Mouse (Mus musculus) stomach, embryonic 15.5 days (tissue): ENCODE measurements around the gene Gpatch1. TPM values are rescaled to one million over a fixed set of nuclear protein-coding genes. Genes with fewer than 3 reads are reported as not detected.
"Not testable (repeated sequence)": the region's sequence is repeated elsewhere in the genome, so short reads cannot be mapped to it uniquely, and the experiment has no call there.

Experiments
- ATAC-seq: fragments of 200-750 bp; cut with Nextera tagmentation; 2 replicates; pipeline ENCODE4 v1.8.0; 2017; ENCODE audit warnings: low read depth, moderate number of reproducible peaks, moderate TSS enrichment; ENCODE audit not compliant: insufficient read depth, low FRiP score
- H3K27ac ChIP-seq: fragments of 300-500 bp; sonication (generic); 2 replicates; pipeline ENCODE4 v1.5.1; 2015; ENCODE audit warnings: mild to moderate bottlenecking, inconsistent platforms
- H3K27me3 ChIP-seq: fragments of 300-500 bp; sonication (generic); replicated peaks from 2 replicates; pipeline ENCODE4 v1.6.1; 2015; ENCODE audit warnings: inconsistent platforms
- H3K36me3 ChIP-seq: fragments of 300-500 bp; sonication (generic); 2 replicates; pipeline ENCODE4 v1.6.1; 2015; ENCODE audit warnings: inconsistent platforms
- H3K4me1 ChIP-seq: fragments of 300-500 bp; sonication (generic); 2 replicates; pipeline ENCODE4 v1.6.1; 2015; ENCODE audit warnings: inconsistent platforms
- H3K4me2 ChIP-seq: fragments of 300-500 bp; sonication (generic); 2 replicates; pipeline ENCODE4 v1.6.1; 2015; ENCODE audit warnings: mild to moderate bottlenecking, inconsistent platforms
- H3K4me3 ChIP-seq: fragments of 300-500 bp; sonication (generic); replicated peaks from 2 replicates; pipeline ENCODE4 v1.5.1; 2015; ENCODE audit warnings: inconsistent platforms
- H3K9ac ChIP-seq: fragments of 300-500 bp; sonication (generic); 2 replicates; pipeline ENCODE4 v1.6.1; 2015; ENCODE audit warnings: inconsistent platforms
- H3K9me3 ChIP-seq: fragments of 300-500 bp; sonication (generic); 2 replicates; pipeline ENCODE4 v1.6.1; 2016; ENCODE audit warnings: inconsistent platforms
- WGBS: fragments of 180-500 bp; shearing (Covaris S2); methylation state at CpG from one replicate; pipeline ENCODE4 v1.1.7; 2015; 5-methylcytosine and 5-hydroxymethylcytosine counted together
- polyA plus RNA-seq: library from polyadenylated mRNA; unstranded; fragments of >200 nt; fragmentation: Nextera tagmentation; extraction: Ambion mirVana; gene quantifications from 2 replicates; pipeline ENCODE4 v1.2.1, GENCODE M21; 2015

Gpatch1 gene
- polyA plus RNA-seq, 1 experiment from 2014 or later: 13.2 TPM

- 45% methylated on average over 3 of the region's 3 CpGs for WGBS
- H3K4me3 ChIP-seq: no peak overlapping the region
- peaks cover 11% of the 10 kb centered on the region for H3K4me1 ChIP-seq
- no peaks in the 10 kb centered on the region for H3K36me3 ChIP-seq
- H3K27me3 ChIP-seq: no peaks in the 10 kb centered on the region
- H3K27ac ChIP-seq: no peak overlapping the region
- H3K4me2 ChIP-seq: no peak overlapping the region
- H3K9me3 ChIP-seq: no peaks in the 10 kb centered on the region
- ATAC-seq: no peak
- no peak overlapping the region for H3K9ac ChIP-seq
These were observed 3.9 kb upstream of the Gpatch1 start for GRCm38 (mm10) chr7:35322161-35322560.

- 60% methylated on average over 4 of the region's 4 CpGs for WGBS
- Histone ChIP-seq H3K4me1 (peaks cover 16% of the 10 kb centered on the region), H3K27me3 (no peaks in the 10 kb centered on the region), H3K27ac (no peak overlapping the region), H3K9ac (no peak overlapping the region), H3K4me2 (no peak overlapping the region), H3K4me3 (no peak overlapping the region), H3K36me3 (no peaks in the 10 kb centered on the region), H3K9me3 (no peaks in the 10 kb centered on the region)
- ATAC-seq: no peak
These were observed 1.5 kb upstream of the Gpatch1 start for GRCm38 (mm10) chr7:35319755-35320154.

- H3K27ac ChIP-seq, H3K4me3 ChIP-seq, H3K27me3 ChIP-seq, H3K36me3 ChIP-seq, H3K4me2 ChIP-seq, H3K9me3 ChIP-seq, ATAC-seq, H3K9ac ChIP-seq: not testable (repeated sequence)
- 72% methylated on average over 3 of the region's 3 CpGs for WGBS
- peaks cover 16% of the 10 kb centered on the region for H3K4me1 ChIP-seq
These were observed 981 bp upstream of the Gpatch1 start for GRCm38 (mm10) chr7:35319221-35319620.

- no peaks in the 10 kb centered on the region for H3K36me3 ChIP-seq
- ATAC-seq: no peak
- H3K27me3 ChIP-seq: no peaks in the 10 kb centered on the region
- H3K27ac ChIP-seq: no peak overlapping the region
- H3K4me1 ChIP-seq: peaks cover 11% of the 10 kb centered on the region
- H3K4me3 ChIP-seq: no peak overlapping the region
- no peaks in the 10 kb centered on the region for H3K9me3 ChIP-seq
- no peak overlapping the region for H3K9ac ChIP-seq
- no peak overlapping the region for H3K4me2 ChIP-seq
These were observed 4.1 kb downstream of the Gpatch1 start for GRCm38 (mm10) chr7:35314156-35314555.

- Histone ChIP-seq H3K9ac (no peak overlapping the region), H3K27me3 (no peaks in the 10 kb centered on the region), H3K9me3 (no peaks in the 10 kb centered on the region), H3K27ac (no peak overlapping the region), H3K4me1 (no peaks in the 10 kb centered on the region), H3K4me2 (no peak overlapping the region), H3K36me3 (peaks cover 12% of the 10 kb centered on the region), H3K4me3 (no peak overlapping the region)
- 89% methylated on average over 3 of the region's 3 CpGs for WGBS
- no peak for ATAC-seq
These were observed 7.0 kb downstream of the Gpatch1 start for GRCm38 (mm10) chr7:35311214-35311613.

- H3K36me3 ChIP-seq: peaks cover 31% of the 10 kb centered on the region
- ATAC-seq: no peak
These were observed 17.4 kb downstream of the Gpatch1 start for GRCm38 (mm10) chr7:35300792-35301191.

GRCm38 (mm10) chr7:35299656-35300055 is 18.6 kb downstream of the Gpatch1 start:
- Histone ChIP-seq H3K36me3 (peaks cover 25% of the 10 kb centered on the region), H3K4me1 (no peaks in the 10 kb centered on the region), H3K27me3 (no peaks in the 10 kb centered on the region), H3K4me3 (no peak overlapping the region), H3K27ac (no peak overlapping the region), H3K9me3 (no peaks in the 10 kb centered on the region), H3K4me2 (no peak overlapping the region), H3K9ac (no peak overlapping the region)
- no peak for ATAC-seq
- 68% methylated on average over 8 of the region's 8 CpGs for WGBS

More at GRCm38 (mm10) chr7:35300792-35301191, 17.4 kb downstream of the Gpatch1 start:
- Histone ChIP-seq H3K27me3 (no peaks in the 10 kb centered on the region), H3K9ac (no peak overlapping the region), H3K27ac (no peak overlapping the region), H3K4me1 (no peaks in the 10 kb centered on the region), H3K4me2 (no peak overlapping the region), H3K4me3 (no peak overlapping the region), H3K9me3 (no peaks in the 10 kb centered on the region)

- Histone ChIP-seq H3K36me3 (peaks cover 27% of the 10 kb centered on the region), H3K9me3 (no peaks in the 10 kb centered on the region), H3K27ac (no peak overlapping the region), H3K27me3 (no peaks in the 10 kb centered on the region), H3K4me1 (no peaks in the 10 kb centered on the region), H3K9ac (no peak overlapping the region), H3K4me3 (no peak overlapping the region), H3K4me2 (no peak overlapping the region)
- no peak for ATAC-seq
- WGBS: 90% methylated on average over 5 of the region's 5 CpGs
These were observed 20.4 kb downstream of the Gpatch1 start for GRCm38 (mm10) chr7:35297886-35298285.

GRCm38 (mm10) chr7:35295631-35296030 is 22.6 kb downstream of the Gpatch1 start:
- WGBS: 85% methylated on average over 2 of the region's 2 CpGs
- H3K4me2 ChIP-seq: no peak overlapping the region
- H3K4me1 ChIP-seq: no peaks in the 10 kb centered on the region
- no peaks in the 10 kb centered on the region for H3K27me3 ChIP-seq
- ATAC-seq: no peak
- H3K27ac ChIP-seq: no peak overlapping the region
- no peaks in the 10 kb centered on the region for H3K9me3 ChIP-seq
- peaks cover 18% of the 10 kb centered on the region; the same call in 1 of the 2 replicates for H3K36me3 ChIP-seq
- H3K4me3 ChIP-seq: no peak overlapping the region
- no peak overlapping the region for H3K9ac ChIP-seq

GRCm38 (mm10) chr7:35293464-35293863 is 24.8 kb downstream of the Gpatch1 start:
- Histone ChIP-seq H3K9ac (no peak overlapping the region), H3K4me2 (no peak overlapping the region), H3K4me1 (no peaks in the 10 kb centered on the region), H3K27ac (no peak overlapping the region), H3K4me3 (no peak overlapping the region), H3K27me3 (no peaks in the 10 kb centered on the region), H3K36me3 (peaks cover 28% of the 10 kb centered on the region), H3K9me3 (no peaks in the 10 kb centered on the region)
- no peak for ATAC-seq
- WGBS: 90% methylated on average over 13 of the region's 13 CpGs

- ATAC-seq: no peak
- no peak overlapping the region for H3K4me3 ChIP-seq
- H3K4me1 ChIP-seq: no peaks in the 10 kb centered on the region
- 90% methylated on average over 3 of the region's 3 CpGs for WGBS
- no peak overlapping the region for H3K4me2 ChIP-seq
- H3K27me3 ChIP-seq: no peaks in the 10 kb centered on the region
- H3K27ac ChIP-seq: no peak overlapping the region
- peaks cover 42% of the 10 kb centered on the region for H3K36me3 ChIP-seq
- no peak overlapping the region for H3K9ac ChIP-seq
- no peaks in the 10 kb centered on the region; the same call in 1 of the 2 replicates for H3K9me3 ChIP-seq
These were observed 39.3 kb downstream of the Gpatch1 start for GRCm38 (mm10) chr7:35278933-35279332.

GRCm38 (mm10) chr7:35277433-35277832 is 40.8 kb downstream of the Gpatch1 start:
- Histone ChIP-seq H3K4me2 (no peak overlapping the region), H3K9me3 (no peaks in the 10 kb centered on the region; the same call in 1 of the 2 replicates), H3K9ac (no peak overlapping the region), H3K4me1 (no peaks in the 10 kb centered on the region), H3K36me3 (peaks cover 36% of the 10 kb centered on the region), H3K4me3 (no peak overlapping the region), H3K27ac (no peak overlapping the region), H3K27me3 (no peaks in the 10 kb centered on the region)
- ATAC-seq: no peak
- WGBS: 85% methylated on average over 4 of the region's 4 CpGs

GRCm38 (mm10) chr7:35269443-35270024 is 48.7 kb downstream of the Gpatch1 start:
- Histone ChIP-seq H3K9ac (no peak overlapping the region), H3K27me3 (no peaks in the 10 kb centered on the region), H3K4me3 (peak overlapping the region; percentile 38), H3K4me1 (no peaks in the 10 kb centered on the region), H3K4me2 (peak overlapping the region; percentile 74), H3K36me3 (no peaks in the 10 kb centered on the region), H3K9me3 (no peaks in the 10 kb centered on the region), H3K27ac (no peak overlapping the region)
- peak; percentile 76; the same call in 1 of the 2 replicates for ATAC-seq
- 6% methylated on average over 21 of the region's 21 CpGs for WGBS
